Mouse (Mus musculus): ENCODE measurements at regions not wholly inside any gene's neighbourhood (a gene's known extent, or its start where the extent isn't known, plus 50 kb on each side); places are given as distances from the start of the nearest gene placed in this dataset.

DNA sequence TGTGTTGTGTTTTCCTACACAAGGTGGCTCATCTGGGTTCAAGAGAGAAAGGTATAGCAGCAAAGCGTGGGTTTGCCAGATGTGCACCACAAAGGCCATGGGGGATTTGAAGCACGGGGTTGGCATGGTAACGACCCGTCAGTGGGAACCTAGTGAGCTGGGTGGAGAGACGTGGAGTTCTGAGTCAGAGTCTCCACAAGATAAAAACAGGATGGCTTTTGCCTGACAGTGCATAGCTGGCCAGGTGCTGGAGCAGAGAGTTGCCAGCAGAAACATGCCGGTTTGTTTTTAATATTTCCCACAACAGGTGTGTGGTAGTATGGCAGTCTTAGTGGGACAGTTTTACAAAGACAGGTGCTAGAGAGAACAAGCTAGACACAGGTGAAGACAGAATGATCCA lies 375.4 kb downstream of the Adamts20 start:
- H3K4me2 ChIP-seq (replicated peaks; ENCODE audit: low read depth, low read length): no peak overlapping the region
- H3K9ac ChIP-seq (ENCODE audit: low read depth, low read length): no peak overlapping the region
- WGBS: 70% methylated on average over 6 of the region's 6 CpGs
- peak; percentile 4 for DNase-seq (ENCODE audit: low spot score)
- H3K27ac ChIP-seq (ENCODE audit: low read depth, low read length): no peak overlapping the region
- H3K4me3 ChIP-seq (ENCODE audit: low read depth, low read length): no peak overlapping the region
- H3K27me3 ChIP-seq (ENCODE audit: control insufficient read depth, insufficient read depth, low read length): no peaks in the 10 kb centered on the region
- no peaks in the 10 kb centered on the region for H3K9me3 ChIP-seq (ENCODE audit: control insufficient read depth, low read length)
- H3K4me1 ChIP-seq (replicated peaks; ENCODE audit: control insufficient read depth, insufficient read depth, low read length): no peaks in the 10 kb centered on the region
- no peak for ATAC-seq (ENCODE audit: low FRiP score)
- no peaks in the 10 kb centered on the region for H3K36me3 ChIP-seq (ENCODE audit: control insufficient read depth, insufficient read depth, low read length)

GRCm38 (mm10) chr15:94082369-94082768 lies 382.8 kb downstream of the Adamts20 start:
- H3K9ac ChIP-seq (ENCODE audit: low read depth, low read length): no peak overlapping the region
- WGBS: 86% methylated on average over 4 of the region's 4 CpGs
- DNase-seq (ENCODE audit: low spot score) (no peak), ATAC-seq (ENCODE audit: low FRiP score) (no peak)
- no peaks in the 10 kb centered on the region for H3K9me3 ChIP-seq (ENCODE audit: control insufficient read depth, low read length)
- no peaks in the 10 kb centered on the region for H3K36me3 ChIP-seq (ENCODE audit: control insufficient read depth, insufficient read depth, low read length)
- no peak overlapping the region for H3K27ac ChIP-seq (ENCODE audit: low read depth, low read length)
- no peak overlapping the region for H3K4me3 ChIP-seq (ENCODE audit: low read depth, low read length)
- H3K27me3 ChIP-seq (ENCODE audit: control insufficient read depth, insufficient read depth, low read length): no peaks in the 10 kb centered on the region
- H3K4me1 ChIP-seq (replicated peaks; ENCODE audit: control insufficient read depth, insufficient read depth, low read length): no peaks in the 10 kb centered on the region
- H3K4me2 ChIP-seq (replicated peaks; ENCODE audit: low read depth, low read length): no peak overlapping the region

DNA sequence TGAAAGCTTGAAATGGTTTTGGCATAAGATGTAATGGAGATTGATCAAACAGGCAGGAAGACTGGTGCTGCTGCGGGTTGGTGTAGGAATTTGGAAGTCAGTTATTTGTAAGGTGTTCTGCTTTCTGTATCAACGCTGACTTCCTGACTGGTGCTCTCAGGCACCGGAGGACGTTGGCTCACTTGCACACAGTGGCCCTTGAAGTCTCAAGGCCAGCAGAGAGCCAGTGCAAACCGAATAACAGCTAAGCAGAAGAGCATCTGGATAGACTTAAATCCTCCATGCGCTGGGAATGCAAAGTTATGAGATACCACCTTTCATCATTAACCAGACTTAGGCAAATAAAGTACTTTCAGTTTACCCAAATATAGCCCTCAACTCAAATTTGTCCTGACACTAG lies 388.2 kb downstream of the Adamts20 start:
- Histone ChIP-seq H3K27me3 (ENCODE audit: control insufficient read depth, insufficient read depth, low read length) (no peaks in the 10 kb centered on the region), H3K9ac (ENCODE audit: low read depth, low read length) (no peak overlapping the region), H3K36me3 (ENCODE audit: control insufficient read depth, insufficient read depth, low read length) (no peaks in the 10 kb centered on the region), H3K4me3 (ENCODE audit: low read depth, low read length) (no peak overlapping the region), H3K9me3 (ENCODE audit: control insufficient read depth, low read length) (no peaks in the 10 kb centered on the region), H3K27ac (ENCODE audit: low read depth, low read length) (no peak overlapping the region), H3K4me1 (replicated peaks; ENCODE audit: control insufficient read depth, insufficient read depth, low read length) (no peaks in the 10 kb centered on the region), H3K4me2 (replicated peaks; ENCODE audit: low read depth, low read length) (no peak overlapping the region)
- 90% methylated on average over 6 of the region's 6 CpGs for WGBS
- DNase-seq (ENCODE audit: low spot score): no peak
- no peak for ATAC-seq (ENCODE audit: low FRiP score)

- 84% methylated on average over 7 of the region's 7 CpGs for WGBS
- no peak overlapping the region for H3K27ac ChIP-seq (ENCODE audit: low read depth, low read length)
- H3K36me3 ChIP-seq (ENCODE audit: control insufficient read depth, insufficient read depth, low read length): no peaks in the 10 kb centered on the region
- H3K27me3 ChIP-seq (ENCODE audit: control insufficient read depth, insufficient read depth, low read length): no peaks in the 10 kb centered on the region
- H3K4me2 ChIP-seq (replicated peaks; ENCODE audit: low read depth, low read length): no peak overlapping the region
- ATAC-seq (ENCODE audit: low FRiP score) (no peak), DNase-seq (ENCODE audit: low spot score) (no peak)
- H3K9ac ChIP-seq (ENCODE audit: low read depth, low read length): no peak overlapping the region
- H3K9me3 ChIP-seq (ENCODE audit: control insufficient read depth, low read length): no peaks in the 10 kb centered on the region
- H3K4me3 ChIP-seq (ENCODE audit: low read depth, low read length): no peak overlapping the region
- H3K4me1 ChIP-seq (replicated peaks; ENCODE audit: control insufficient read depth, insufficient read depth, low read length): no peaks in the 10 kb centered on the region
These were observed 390.9 kb downstream of the Adamts20 start for GRCm38 (mm10) chr15:94074161-94074950.

DNA sequence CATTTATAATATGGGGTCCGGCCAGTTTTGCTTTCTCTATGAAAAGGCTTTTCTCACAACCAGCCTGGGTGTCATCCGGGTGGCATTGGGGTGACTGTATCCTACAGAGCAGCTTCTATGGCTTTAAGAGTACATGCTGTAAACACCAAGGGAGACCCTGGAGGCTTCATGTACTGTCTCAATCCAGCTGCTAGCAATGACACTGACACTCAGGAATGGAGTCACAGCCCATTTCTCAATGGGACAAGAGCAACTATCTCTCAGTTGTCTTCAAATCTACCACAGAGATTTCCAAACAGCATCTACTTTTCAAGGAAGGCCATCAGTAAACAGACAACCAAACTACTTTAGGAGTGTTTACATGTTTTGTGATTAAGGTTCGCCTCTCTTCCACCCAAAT lies 397.5 kb downstream of the Adamts20 start:
- Histone ChIP-seq H3K9ac (ENCODE audit: low read depth, low read length) (no peak overlapping the region), H3K4me3 (ENCODE audit: low read depth, low read length) (no peak overlapping the region), H3K36me3 (ENCODE audit: control insufficient read depth, insufficient read depth, low read length) (no peaks in the 10 kb centered on the region), H3K27me3 (ENCODE audit: control insufficient read depth, insufficient read depth, low read length) (no peaks in the 10 kb centered on the region), H3K27ac (ENCODE audit: low read depth, low read length) (no peak overlapping the region), H3K4me1 (replicated peaks; ENCODE audit: control insufficient read depth, insufficient read depth, low read length) (no peaks in the 10 kb centered on the region), H3K4me2 (replicated peaks; ENCODE audit: low read depth, low read length) (no peak overlapping the region), H3K9me3 (ENCODE audit: control insufficient read depth, low read length) (no peaks in the 10 kb centered on the region)
- WGBS: 94% methylated on average over 3 of the region's 3 CpGs
- DNase-seq (ENCODE audit: low spot score): no peak
- no peak for ATAC-seq (ENCODE audit: low FRiP score)

DNA sequence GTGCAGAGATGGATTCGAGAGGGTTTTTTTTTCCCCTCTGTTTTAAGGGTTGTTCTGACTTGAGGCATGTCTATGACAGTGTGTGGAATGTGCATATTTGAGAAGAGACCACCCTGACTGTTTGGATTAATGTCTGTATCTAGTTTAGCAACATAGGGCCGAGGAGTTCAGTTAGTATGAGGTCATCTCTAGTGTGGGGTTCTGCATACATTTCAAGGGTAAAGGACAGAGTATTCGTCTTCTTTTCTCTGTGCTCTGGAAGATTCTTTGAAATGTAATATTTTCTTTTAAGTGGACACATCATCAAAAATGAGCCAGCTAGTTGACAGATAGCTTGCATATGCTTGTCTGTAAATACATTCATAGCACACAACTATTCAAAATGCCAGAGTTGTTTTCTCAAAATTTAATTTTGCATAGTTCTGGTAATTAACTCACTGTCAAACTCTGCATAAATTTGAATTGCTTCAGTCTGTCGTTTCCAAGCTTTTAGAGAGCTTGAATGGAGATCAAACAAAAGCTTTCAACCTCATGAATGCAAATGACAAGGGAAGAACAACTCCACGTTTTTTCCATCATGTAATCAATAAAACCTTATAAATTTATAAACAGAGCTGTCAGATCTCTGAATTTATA lies 415.5 kb downstream of the Adamts20 start:
- no peak overlapping the region for H3K4me2 ChIP-seq (replicated peaks; ENCODE audit: low read depth, low read length)
- H3K9ac ChIP-seq (ENCODE audit: low read depth, low read length): no peak overlapping the region
- no peak overlapping the region for H3K4me3 ChIP-seq (ENCODE audit: low read depth, low read length)
- no peaks in the 10 kb centered on the region; the same call in 1 of the 2 replicates for H3K4me1 ChIP-seq (replicated peaks; ENCODE audit: control insufficient read depth, insufficient read depth, low read length)
- WGBS: 44% methylated on average over 5 of the region's 5 CpGs
- H3K27me3 ChIP-seq (ENCODE audit: control insufficient read depth, insufficient read depth, low read length): no peaks in the 10 kb centered on the region
- H3K27ac ChIP-seq (ENCODE audit: low read depth, low read length): no peak overlapping the region
- no peaks in the 10 kb centered on the region for H3K9me3 ChIP-seq (ENCODE audit: control insufficient read depth, low read length)
- DNase-seq (ENCODE audit: low spot score): no peak
- no peak for ATAC-seq (ENCODE audit: low FRiP score)
- no peaks in the 10 kb centered on the region for H3K36me3 ChIP-seq (ENCODE audit: control insufficient read depth, insufficient read depth, low read length)

GRCm38 (mm10) chr15:94046186-94046585 lies 419.0 kb downstream of the Adamts20 start:
- H3K9me3 ChIP-seq (ENCODE audit: control insufficient read depth, low read length): no peaks in the 10 kb centered on the region
- 92% methylated on average over 6 of the region's 6 CpGs for WGBS
- ATAC-seq (ENCODE audit: low FRiP score): no peak
- no peak overlapping the region for H3K9ac ChIP-seq (ENCODE audit: low read depth, low read length)
- no peaks in the 10 kb centered on the region for H3K36me3 ChIP-seq (ENCODE audit: control insufficient read depth, insufficient read depth, low read length)
- H3K27ac ChIP-seq (ENCODE audit: low read depth, low read length): no peak overlapping the region
- H3K4me1 ChIP-seq (replicated peaks; ENCODE audit: control insufficient read depth, insufficient read depth, low read length): no peaks in the 10 kb centered on the region; the same call in 1 of the 2 replicates
- no peak for DNase-seq (ENCODE audit: low spot score)
- H3K4me3 ChIP-seq (ENCODE audit: low read depth, low read length): no peak overlapping the region
- no peak overlapping the region for H3K4me2 ChIP-seq (replicated peaks; ENCODE audit: low read depth, low read length)
- no peaks in the 10 kb centered on the region for H3K27me3 ChIP-seq (ENCODE audit: control insufficient read depth, insufficient read depth, low read length)

- no peak overlapping the region for H3K9ac ChIP-seq (ENCODE audit: low read depth, low read length)
- WGBS: 85% methylated on average over 18 of the region's 18 CpGs
- no peak for DNase-seq (ENCODE audit: low spot score)
- no peak overlapping the region for H3K4me3 ChIP-seq (ENCODE audit: low read depth, low read length)
- no peak for ATAC-seq (ENCODE audit: low FRiP score)
- H3K9me3 ChIP-seq (ENCODE audit: control insufficient read depth, low read length): no peaks in the 10 kb centered on the region
- H3K27ac ChIP-seq (ENCODE audit: low read depth, low read length): no peak overlapping the region
- no peak overlapping the region for H3K4me2 ChIP-seq (replicated peaks; ENCODE audit: low read depth, low read length)
- no peaks in the 10 kb centered on the region for H3K36me3 ChIP-seq (ENCODE audit: control insufficient read depth, insufficient read depth, low read length)
- H3K27me3 ChIP-seq (ENCODE audit: control insufficient read depth, insufficient read depth, low read length): no peaks in the 10 kb centered on the region
- H3K4me1 ChIP-seq (replicated peaks; ENCODE audit: control insufficient read depth, insufficient read depth, low read length): no peaks in the 10 kb centered on the region; the same call in 1 of the 2 replicates
These were observed 420.0 kb downstream of the Adamts20 start for GRCm38 (mm10) chr15:94045131-94045756.
